Mouse (Mus musculus) brain, adult 2 months (tissue): ENCODE results near the gene Tstd3.
"Not testable (repeated sequence)": the region's sequence is repeated elsewhere in the genome, so short reads cannot be mapped to it uniquely, and the experiment has no call there.

Experiments
- DNase-seq: peaks from one replicate; pipeline ENCODE4 v3.0.0; 2011; ENCODE audit warnings: low read depth, low spot score

Tstd3 gene

DNA sequence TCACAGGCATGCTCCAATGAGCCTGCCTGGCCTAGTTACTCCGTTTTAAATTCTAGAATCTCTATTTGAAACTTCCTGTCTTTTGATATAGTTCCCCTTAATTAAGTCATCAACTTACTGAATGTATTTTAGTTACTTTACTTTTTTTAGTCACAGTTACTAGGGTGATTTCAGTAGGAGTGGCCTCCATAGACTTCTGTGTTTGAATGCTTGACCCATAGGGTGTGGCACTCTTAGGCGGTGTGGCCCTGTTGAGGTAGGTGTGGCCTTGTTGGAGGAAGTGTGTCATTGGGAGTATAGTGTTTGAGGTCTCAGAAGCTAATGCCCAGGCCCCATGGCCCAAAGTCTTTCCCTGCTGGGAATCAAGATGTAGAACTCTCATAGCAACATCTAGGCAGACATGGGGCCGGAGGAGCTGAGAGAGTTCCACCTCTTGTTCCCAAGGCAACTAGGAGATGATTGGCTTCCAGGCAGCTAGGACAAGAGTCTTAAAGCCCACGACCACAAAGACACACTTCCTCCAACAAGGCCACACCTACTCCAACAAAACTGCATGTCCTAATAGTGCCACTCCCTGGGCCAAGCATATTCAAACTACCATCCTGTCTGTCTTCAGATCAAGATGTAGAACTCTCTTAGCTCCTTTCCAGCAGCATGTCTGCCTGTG, 11.8 kb downstream of the Tstd3 start:
- no peak for DNase-seq

DNA sequence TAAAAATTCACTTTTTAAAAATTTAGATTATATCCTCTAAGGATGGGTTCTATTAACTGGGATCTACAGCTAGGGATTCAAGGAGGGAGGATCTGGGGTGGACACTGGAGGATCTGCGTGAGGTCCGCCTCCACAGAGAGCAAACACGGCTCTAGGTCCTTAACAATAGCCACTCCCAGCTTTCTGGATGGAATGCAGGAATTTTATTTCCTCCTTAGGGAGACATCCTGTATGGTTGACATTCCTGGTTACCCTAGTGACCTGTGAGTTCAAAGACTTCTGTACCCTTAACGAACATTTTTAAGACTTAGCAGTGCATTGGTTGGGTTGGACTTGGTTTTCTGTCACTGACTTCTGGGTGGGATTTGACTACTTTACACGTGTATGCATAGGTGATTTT, 21.3 kb downstream of the Tstd3 start:
- DNase-seq, result no peak

DNA sequence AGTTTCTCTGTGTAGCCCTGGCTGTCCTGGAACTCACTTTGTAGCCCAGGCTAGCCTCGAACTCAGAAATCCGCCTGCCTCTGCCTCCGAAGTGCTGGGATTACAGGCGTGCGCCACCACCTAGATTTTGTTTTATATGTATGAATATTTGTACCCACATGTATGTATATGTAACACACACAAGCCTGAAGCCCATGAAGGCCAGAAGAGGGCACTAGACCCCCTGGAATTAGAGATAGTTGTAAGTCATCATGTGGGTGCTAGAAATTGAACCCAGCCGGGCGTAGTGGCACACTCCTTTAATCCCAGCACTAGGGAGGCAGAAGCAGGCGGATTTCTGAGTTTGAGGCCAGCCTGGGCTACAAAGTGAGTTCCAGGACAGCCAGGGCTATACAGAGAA, 22.9 kb downstream of the Tstd3 start:
- DNase-seq, result not testable (repeated sequence)

DNA sequence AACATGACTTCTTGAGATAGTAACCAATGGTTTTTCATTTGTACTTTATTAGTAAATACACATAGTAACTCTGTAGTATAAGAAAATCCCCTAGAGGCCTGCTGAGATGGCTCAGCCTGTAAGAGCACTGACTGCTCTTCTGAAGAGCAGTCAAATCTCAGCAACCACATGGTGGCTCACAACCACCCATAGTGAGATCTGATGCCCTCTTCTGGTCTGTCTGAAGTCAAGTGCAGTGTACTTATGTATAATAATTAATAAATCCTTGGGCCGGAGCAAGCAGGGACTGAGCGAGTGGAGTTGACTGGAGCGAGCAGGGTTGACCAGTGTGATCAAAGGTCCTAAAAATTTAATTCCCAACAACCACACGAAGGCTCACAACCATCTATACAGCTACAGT, 27.8 kb downstream of the Tstd3 start:
- DNase-seq, result peak; percentile 29

DNA sequence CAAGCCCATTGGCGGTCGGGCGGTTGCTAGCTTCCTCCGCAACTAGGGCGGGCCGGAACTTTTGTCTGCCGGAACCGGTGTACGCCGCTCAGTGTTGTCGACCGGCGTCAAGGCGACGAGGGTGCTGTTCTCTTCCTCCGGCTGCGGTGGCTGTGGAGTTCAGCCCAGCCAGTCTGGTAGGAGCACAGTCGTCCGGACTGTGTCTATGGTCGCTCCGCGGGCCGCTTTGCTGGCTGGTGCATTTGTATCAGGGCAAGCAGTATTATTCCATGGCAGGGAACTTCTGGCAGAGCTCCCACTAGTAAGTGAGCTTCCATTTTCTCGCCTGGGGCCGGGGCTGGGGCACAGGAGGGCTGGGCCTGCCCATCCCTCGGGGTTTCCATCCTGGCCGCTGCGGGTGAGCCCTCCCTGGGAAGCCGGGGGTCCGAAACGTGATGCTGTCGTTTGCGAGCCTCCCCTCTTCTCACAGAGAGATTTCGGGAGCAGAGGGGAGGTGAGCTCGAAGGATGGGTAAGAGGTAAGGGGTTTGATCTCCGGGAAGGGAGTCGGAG, 39.3 kb downstream of the Tstd3 start, which contains the start of gene Ccnc:
TSS of gene Ccnc (plus strand) at position 87 of the 551 bp plus-strand sequence.
- peak; percentile 98 for DNase-seq

DNA sequence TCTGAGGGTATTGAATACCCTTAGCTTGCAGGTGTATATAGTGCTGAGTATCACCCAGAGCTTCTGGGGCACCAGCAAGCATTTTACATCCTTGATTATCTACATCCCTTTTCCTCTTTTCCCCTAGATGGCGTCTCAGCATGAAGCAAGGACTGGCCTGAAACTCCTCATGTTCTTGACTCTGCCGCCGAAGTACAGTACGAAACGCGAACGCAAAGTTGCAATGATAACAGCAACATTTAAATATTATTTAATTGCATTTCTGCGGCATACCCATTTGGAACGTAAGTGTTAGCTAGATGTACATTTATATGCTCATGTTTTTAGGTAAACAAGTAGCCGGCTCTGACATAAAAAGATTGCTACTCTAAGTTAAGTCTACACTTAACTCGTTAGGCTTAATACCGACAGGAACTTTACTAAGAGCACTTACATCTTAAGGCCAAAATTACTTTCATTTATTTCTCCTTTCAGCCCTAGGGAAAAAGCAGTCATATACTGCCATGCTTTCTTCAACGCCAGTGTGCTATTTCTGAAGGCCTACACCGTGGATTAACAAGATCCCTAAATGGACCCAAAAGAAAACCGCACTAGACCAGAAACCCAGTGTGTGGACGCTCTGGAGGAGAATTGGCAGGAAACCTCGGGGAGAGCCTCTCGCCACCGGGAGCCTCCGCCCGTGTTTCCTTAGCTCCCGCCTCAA, 39.9 kb downstream of the Tstd3 start:
- peak; percentile 90 for DNase-seq

DNA sequence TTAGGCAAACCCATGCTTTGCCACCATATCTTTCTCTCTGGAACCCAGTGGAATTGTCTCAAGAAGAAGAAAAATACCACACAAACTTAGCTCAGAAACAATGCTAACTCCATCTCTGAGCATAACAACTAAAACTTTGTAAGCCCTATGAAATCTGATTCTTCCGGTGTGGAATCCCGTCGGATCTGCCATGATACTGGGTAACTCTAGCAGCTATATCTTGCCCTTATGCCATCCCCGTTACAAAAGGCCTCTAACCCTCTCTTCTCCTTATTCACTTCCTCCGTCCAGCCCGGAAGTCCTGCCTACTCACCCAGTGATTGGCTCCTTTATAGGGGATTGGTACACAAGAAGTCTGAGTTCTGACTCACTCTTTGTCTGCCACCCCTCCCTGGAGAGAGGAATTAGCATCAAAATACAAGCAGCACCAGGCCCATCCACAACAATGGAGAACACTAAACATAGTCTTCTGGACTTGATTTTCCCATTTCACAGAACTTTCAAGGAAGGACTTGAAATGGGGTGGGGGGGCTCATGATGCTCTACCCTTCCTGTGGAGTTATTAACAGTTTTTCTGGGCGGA, 44.2 kb downstream of the Tstd3 start:
- DNase-seq, result no peak

DNA sequence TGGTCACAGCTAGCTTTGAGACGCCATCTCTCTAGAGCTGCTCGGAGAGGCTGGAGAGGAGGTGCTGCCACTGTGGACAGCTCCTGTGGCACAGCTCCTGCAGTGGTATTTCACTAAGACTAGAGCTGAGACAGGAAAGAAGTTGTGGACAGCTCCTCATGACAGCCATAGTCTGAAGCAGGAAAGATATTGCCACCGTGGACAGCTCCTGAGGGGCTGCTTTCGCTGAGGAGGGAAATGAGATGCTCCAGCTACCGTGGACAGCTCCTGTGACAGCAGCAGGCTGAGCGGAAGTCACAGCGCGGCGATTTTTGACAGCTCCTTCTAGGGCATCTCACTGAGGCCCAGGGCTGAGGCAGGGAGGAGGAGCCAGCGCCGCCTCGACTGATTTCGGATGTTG, 54.9 kb downstream of the Tstd3 start:
- peak; percentile 45 for DNase-seq
